Mouse (Mus musculus) embryonic fibroblast, embryonic 13.5 days (primary cell): ENCODE results near the gene Cav2.

ENCODE experiments used
- CTCF ChIP-seq: IDR thresholded peaks from 2 replicates; pipeline ENCODE4 v1.5.1; 2011; ENCODE audit warnings: mild to moderate bottlenecking, control low read depth, low read length, moderate library complexity, borderline replicate concordance; ENCODE audit not compliant: insufficient read depth
- POLR2A ChIP-seq: IDR thresholded peaks from 2 replicates; pipeline ENCODE4 v1.6.1; 2011; ENCODE audit warnings: low read depth, mild to moderate bottlenecking, control low read depth, low read length, moderate library complexity

- TF ChIP-seq POLR2A: no peak
- no peak for TF ChIP-seq CTCF
Measured at GRCm38 (mm10) chr6:17262786-17263185, 18.2 kb upstream of the Cav2 start.
